Mouse (Mus musculus): ENCODE results near the gene Gm4792. TPM values are rescaled to one million over a fixed set of nuclear protein-coding genes. Genes with fewer than 3 reads are reported as not detected.
A peak's percentile ranks its signal among the peaks of the same experiment; 100 is the strongest.

Gm4792 gene
- polyA plus RNA-seq, 1 experiment from 2014 or later, result not detected

DNA sequence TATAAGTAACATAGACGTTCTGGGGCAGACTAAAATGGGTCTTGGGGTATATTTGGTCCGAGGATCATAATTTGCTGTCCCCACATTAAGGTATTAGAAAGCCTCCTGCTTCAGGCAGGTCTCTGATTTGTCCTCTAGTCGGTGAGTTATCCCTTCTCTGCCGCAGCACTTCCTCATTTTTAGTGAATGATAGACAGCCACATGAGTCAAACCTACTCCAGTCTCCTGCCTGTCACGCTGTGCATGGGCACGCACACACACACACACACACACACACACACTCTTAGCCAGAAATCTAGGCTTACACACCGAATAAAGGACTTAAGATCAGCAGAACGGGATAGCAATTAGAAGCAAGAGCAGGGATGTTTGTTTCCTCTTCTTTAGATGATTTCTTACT, 34.8 kb upstream of the Gm4792 start:
- no peak overlapping the region for H3K27ac ChIP-seq
- H3K36me3 ChIP-seq, result no peaks in the 10 kb centered on the region
- no peak overlapping the region for H3K4me2 ChIP-seq
- no peak overlapping the region for H3K9ac ChIP-seq
- no peaks in the 10 kb centered on the region for H3K27me3 ChIP-seq
- no peaks in the 10 kb centered on the region for H3K9me3 ChIP-seq
- WGBS, result 82% methylated on average over 8 of the region's 8 CpGs
- H3K4me1 ChIP-seq, result peaks cover 10% of the 10 kb centered on the region
- ATAC-seq (ENCODE audit: insufficient number of reproducible peaks, insufficient read depth, low FRiP score, low TSS enrichment, low read depth), result no peak
- no peak overlapping the region for H3K4me3 ChIP-seq

DNA sequence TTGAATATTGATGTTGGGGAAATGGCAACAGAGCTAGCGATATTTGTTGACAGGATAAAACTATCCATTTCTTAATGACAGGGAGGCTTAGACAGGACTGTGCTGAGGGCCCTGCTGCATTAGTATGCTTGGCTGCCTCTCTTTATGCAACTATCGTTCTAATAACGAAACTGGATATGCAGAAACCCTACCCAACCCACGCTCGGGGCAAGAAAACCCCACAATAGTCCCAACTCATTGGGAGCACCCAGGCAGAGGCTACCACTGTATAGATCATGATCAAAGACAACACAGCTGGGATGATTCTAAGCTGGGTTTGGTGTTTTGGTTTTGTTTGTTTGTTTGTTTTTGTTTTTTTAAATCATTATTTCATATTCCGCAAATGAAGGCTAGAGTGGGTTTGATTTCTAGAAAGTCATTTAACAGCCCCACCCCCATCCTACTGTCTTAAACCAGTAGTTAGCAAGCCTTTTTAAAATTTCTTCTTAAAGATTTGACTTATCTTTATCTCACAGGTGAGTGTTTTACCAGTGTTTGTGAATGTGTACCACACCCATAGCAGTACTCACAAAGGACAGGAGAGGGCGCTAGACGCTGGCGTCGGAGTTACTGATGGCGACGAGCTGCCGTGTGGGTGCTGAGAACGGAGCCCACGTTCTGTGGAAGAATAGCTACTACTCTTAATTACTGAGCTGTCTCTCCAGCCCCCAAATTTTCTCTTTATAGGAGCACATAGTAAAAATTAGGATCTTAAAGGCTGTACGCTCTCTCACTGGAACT, 34.0 kb upstream of the Gm4792 start:
- no peaks in the 10 kb centered on the region for H3K9me3 ChIP-seq
- H3K9ac ChIP-seq, result no peak overlapping the region
- ATAC-seq (ENCODE audit: insufficient number of reproducible peaks, insufficient read depth, low FRiP score, low TSS enrichment, low read depth), result no peak
- no peaks in the 10 kb centered on the region for H3K27me3 ChIP-seq
- H3K36me3 ChIP-seq, result no peaks in the 10 kb centered on the region
- no peak overlapping the region for H3K27ac ChIP-seq
- H3K4me2 ChIP-seq, result no peak overlapping the region
- H3K4me1 ChIP-seq, result peaks cover 10% of the 10 kb centered on the region
- 79% methylated on average over 16 of the region's 16 CpGs for WGBS
- no peak overlapping the region for H3K4me3 ChIP-seq

DNA sequence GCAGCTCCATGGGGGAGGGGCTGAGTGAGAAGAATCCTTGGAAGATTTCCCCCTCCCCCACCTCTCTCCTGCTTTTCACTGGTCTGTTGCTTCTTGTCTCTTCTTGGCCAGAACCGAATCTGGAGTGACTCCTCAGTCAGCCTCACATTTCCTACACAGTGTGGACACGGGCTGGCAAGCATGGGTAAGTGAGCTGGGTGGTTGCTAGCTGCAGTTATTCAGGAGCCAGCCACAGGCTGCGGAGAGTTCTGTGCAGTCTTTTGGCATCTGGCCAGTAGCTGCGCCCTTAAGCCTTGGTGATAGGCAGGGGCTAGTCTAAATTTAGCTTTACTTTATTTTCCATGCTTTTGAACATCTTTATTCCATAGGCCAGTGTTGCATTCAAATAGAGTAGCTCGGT, 31.5 kb upstream of the Gm4792 start:
- Histone ChIP-seq H3K36me3 (no peaks in the 10 kb centered on the region), H3K9ac (no peak overlapping the region), H3K4me1 (peaks cover 10% of the 10 kb centered on the region), H3K27me3 (no peaks in the 10 kb centered on the region), H3K4me2 (peak overlapping the region; percentile 14; the same call in 1 of the 2 replicates), H3K27ac (no peak overlapping the region), H3K9me3 (no peaks in the 10 kb centered on the region), H3K4me3 (no peak overlapping the region)
- ATAC-seq (ENCODE audit: insufficient number of reproducible peaks, insufficient read depth, low FRiP score, low TSS enrichment, low read depth), result peak; percentile 59; the same call in 1 of the 2 replicates
- WGBS, result 26% methylated on average over 5 of the region's 5 CpGs

DNA sequence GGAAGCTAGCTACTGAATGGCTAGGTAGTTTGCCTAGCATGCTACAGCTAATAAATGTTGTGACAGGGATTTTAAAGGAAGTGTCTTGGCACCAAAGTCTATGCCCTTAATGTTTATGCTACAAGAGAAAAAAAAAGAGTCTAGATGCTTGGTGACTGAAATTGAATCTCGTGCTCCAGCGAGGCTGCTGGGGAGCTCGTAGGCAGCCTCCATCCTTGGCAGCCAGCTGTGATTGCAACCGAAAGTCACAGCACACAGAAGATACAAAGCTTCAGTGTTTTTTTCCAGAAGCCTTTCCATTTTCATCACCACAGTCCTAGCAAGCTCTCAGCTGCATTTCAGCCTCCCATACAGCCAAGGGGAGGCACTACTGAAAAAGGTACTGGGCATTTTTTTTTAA, 20.1 kb upstream of the Gm4792 start:
- no peaks in the 10 kb centered on the region for H3K4me1 ChIP-seq
- no peaks in the 10 kb centered on the region for H3K36me3 ChIP-seq
- H3K27ac ChIP-seq, result no peak overlapping the region
- H3K4me2 ChIP-seq, result no peak overlapping the region
- H3K9me3 ChIP-seq, result no peaks in the 10 kb centered on the region
- no peak overlapping the region for H3K9ac ChIP-seq
- H3K27me3 ChIP-seq, result peaks cover 5% of the 10 kb centered on the region
- H3K4me3 ChIP-seq, result no peak overlapping the region
- no peak for ATAC-seq (ENCODE audit: insufficient number of reproducible peaks, insufficient read depth, low FRiP score, low TSS enrichment, low read depth)
- WGBS, result 32% methylated on average over 4 of the region's 4 CpGs

DNA sequence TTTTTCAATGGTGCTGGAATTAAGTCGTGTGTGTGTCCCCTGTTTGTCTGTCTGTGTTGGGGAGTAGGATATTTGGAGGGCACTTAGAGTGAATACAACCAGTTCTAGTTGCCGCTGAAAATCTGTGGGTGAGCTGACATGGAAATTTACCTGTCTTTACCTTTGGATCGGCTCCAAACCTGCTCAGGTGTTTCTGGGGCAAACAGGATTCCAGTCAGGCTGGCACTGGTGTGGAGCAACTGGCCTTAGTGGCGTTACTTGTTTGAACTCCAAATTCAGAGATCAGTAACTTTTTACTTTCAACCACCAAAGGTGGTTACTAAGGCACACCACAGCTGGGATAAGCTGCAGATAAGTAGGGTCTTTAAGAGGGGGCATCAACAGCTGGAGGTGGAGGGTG, 14.6 kb upstream of the Gm4792 start:
- no peak overlapping the region for H3K4me3 ChIP-seq
- H3K4me2 ChIP-seq, result no peak overlapping the region
- ATAC-seq (ENCODE audit: insufficient number of reproducible peaks, insufficient read depth, low FRiP score, low TSS enrichment, low read depth), result no peak
- H3K9me3 ChIP-seq, result no peaks in the 10 kb centered on the region; the same call in 1 of the 2 replicates
- H3K9ac ChIP-seq, result no peak overlapping the region
- WGBS, result 72% methylated on average over 4 of the region's 4 CpGs
- no peak overlapping the region for H3K27ac ChIP-seq
- no peaks in the 10 kb centered on the region for H3K36me3 ChIP-seq
- H3K4me1 ChIP-seq, result peaks cover 14% of the 10 kb centered on the region
- H3K27me3 ChIP-seq, result peaks cover 41% of the 10 kb centered on the region

DNA sequence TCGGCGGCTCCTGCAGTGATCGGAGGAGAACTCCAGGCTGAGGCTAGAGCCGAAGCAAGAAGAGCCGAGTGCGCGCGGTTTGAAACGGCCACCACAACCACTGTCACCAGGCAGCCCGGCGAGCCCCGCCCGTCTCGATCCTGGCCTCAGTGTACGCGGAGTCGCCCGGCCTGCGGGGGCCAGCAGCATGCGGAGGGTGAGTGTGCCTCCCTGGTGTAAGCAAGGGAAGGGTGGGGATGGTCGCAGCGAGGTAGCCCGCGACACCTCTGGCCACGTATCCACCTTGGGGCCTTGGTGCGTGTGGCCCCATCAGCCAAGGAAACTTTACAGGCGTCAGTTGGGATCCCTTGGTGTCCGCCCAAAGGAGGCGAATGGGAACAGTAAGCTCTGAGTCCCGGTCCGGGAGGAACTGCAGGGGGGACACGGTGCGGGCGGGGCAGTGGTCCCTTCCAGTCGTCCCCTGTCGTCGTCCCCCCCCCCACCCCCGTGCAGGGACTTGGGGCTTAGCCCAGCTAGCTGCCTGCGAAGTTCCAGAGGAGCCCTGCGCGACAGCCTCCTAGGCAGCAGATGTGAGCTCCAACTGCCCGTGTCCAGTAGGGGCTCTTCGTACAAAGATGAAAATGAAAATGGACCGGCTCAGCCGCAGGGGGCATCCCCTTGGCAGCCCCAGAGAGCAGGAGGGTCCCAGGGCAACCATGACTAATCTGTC, 13.7 kb upstream of the Gm4792 start:
- Histone ChIP-seq H3K27ac (no peak overlapping the region), H3K4me2 (peak overlapping the region; percentile 97), H3K27me3 (peaks cover 43% of the 10 kb centered on the region), H3K9ac (peak overlapping the region; percentile 69), H3K9me3 (no peaks in the 10 kb centered on the region; the same call in 1 of the 2 replicates), H3K4me1 (peaks cover 14% of the 10 kb centered on the region), H3K4me3 (peak overlapping the region; percentile 50), H3K36me3 (no peaks in the 10 kb centered on the region)
- ATAC-seq (ENCODE audit: insufficient number of reproducible peaks, insufficient read depth, low FRiP score, low TSS enrichment, low read depth), result no peak
- WGBS, result under 1% methylated on average over 45 of the region's 45 CpGs

DNA sequence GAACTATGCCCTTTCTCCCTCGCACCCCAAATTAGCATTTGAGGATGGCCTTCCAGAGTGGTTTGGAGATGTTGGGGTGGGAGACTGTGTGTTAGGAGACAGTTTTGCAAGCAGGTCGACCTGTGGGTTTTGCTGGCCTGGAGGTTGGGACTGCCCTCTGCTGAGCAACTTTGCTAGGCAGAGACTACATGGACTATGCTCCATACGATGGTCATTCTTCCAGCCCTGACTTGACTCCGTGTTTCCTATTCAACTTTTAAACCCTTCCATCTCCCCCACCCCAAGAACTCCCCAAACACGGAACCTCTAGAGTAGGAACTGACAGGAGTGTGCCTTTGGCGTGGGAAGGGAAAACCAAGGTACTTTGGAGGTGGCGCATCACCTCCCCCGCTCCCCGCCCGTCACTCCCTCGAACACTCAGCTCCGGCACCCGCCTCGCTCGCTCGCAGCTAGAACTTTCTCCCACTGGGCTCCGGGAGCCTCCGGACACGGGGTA, 13.1 kb upstream of the Gm4792 start, which contains the start of gene Tmcc3:
Tmcc3 (plus strand) TSS at position 439 of the 496 bp plus-strand sequence.
- WGBS, result 3% methylated on average over 19 of the region's 19 CpGs
- peak within 1 kb of the TSS; percentile 97 for H3K4me2 ChIP-seq
- H3K36me3 ChIP-seq, result no peaks in the 10 kb centered on the region
- H3K9me3 ChIP-seq, result no peaks in the 10 kb centered on the region; the same call in 1 of the 2 replicates
- peaks cover 43% of the 10 kb centered on the region for H3K27me3 ChIP-seq
- H3K4me1 ChIP-seq, result peaks cover 14% of the 10 kb centered on the region
- no peak for ATAC-seq (ENCODE audit: insufficient number of reproducible peaks, insufficient read depth, low FRiP score, low TSS enrichment, low read depth)
- peak within 1 kb of the TSS; percentile 69 for H3K9ac ChIP-seq
- peak within 1 kb of the TSS; percentile 50 for H3K4me3 ChIP-seq
- no peak within 1 kb of the TSS for H3K27ac ChIP-seq

DNA sequence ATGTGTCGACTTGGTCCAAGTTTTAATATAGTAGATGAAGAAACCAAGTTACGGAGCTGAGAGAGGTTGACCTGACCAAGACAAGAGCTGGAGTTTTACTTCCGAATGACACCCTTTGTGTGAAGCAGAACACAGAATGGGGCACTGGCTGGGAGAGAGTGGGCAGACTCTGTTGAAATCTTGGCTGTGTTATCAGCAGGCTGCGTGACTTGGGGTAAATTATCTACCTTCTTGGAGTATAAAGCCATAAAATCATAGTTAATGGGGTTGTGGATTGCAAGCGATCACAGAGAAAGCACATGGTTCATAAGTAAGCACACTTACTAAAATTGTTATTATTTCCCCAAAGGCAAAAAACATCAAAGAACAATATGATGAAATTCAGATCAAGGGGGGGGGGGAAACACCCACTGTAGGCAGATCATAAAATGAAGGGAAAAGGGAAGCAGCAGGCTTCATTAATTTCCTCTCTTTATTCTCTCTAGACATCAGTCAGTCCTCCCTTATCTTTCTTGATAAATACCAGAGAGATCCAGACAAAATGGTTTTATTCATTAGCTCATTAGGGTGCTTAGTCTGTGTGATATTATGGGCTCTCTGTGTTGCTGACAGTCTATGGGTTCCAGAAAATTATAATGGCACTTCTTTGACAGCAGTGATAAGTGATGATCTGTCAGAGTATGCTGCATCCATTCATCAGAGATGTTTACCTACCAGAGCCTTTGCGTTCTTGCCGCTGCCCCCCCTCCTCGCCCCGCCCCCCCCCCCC, 12.2 kb upstream of the Gm4792 start:
- Histone ChIP-seq H3K9me3 (no peaks in the 10 kb centered on the region; the same call in 1 of the 2 replicates), H3K36me3 (no peaks in the 10 kb centered on the region), H3K4me2 (no peak overlapping the region), H3K9ac (no peak overlapping the region), H3K4me3 (no peak overlapping the region), H3K4me1 (peaks cover 14% of the 10 kb centered on the region), H3K27me3 (peaks cover 43% of the 10 kb centered on the region), H3K27ac (no peak overlapping the region)
- 67% methylated on average over 7 of the region's 9 CpGs for WGBS
- no peak for ATAC-seq (ENCODE audit: insufficient number of reproducible peaks, insufficient read depth, low FRiP score, low TSS enrichment, low read depth)

DNA sequence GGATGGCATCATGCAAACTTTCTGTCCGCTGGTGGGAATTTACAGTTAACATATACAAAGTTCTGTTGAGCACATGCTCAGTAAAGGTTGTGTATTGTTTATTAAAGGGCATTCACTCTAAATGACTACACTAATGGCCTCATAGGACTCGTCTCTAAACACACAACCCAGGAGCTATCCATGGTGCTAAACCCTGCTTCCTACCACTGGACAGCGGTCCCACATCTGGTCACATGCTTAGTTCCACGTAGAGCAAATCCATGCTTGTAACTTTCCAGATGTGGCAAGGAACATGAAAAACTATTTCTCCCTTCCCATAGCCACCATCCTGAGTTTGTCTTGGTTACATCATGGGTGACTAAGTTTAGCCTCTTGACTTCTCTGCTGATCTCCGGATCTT, 7.0 kb upstream of the Gm4792 start:
- Histone ChIP-seq H3K4me3 (no peak overlapping the region), H3K4me1 (no peaks in the 10 kb centered on the region), H3K36me3 (no peaks in the 10 kb centered on the region), H3K4me2 (no peak overlapping the region), H3K9ac (no peak overlapping the region), H3K9me3 (no peaks in the 10 kb centered on the region; the same call in 1 of the 2 replicates), H3K27me3 (peaks cover 10% of the 10 kb centered on the region), H3K27ac (no peak overlapping the region)
- WGBS, result 55% methylated on average over 5 of the region's 5 CpGs
- no peak for ATAC-seq (ENCODE audit: insufficient number of reproducible peaks, insufficient read depth, low FRiP score, low TSS enrichment, low read depth)

DNA sequence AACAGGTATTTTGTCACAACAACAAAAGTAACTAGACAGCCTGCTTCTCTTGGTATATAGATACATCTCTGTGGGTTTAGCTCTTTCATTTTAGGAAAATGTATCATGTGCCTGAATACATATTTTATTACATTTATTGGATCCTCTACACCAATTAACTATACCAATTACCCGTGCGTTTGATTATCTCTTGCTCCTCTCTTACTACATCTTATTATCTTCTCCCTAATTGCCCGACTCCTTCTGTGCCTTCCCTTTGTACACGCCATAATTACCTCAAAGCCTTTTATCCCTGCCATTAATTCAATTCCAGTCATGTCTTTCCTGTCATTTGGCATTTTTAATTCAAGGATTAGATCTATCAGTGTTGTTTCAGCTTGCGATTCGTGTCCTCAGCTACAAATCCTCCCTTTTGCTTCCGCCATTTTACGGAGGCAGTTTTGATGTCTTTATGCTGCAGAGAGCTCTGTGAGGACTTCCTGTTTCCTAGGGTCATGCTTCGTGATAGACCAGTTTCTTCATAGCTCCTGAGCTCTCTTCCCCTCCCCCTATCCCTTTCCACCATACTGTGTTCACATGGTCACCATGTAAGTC, 5.7 kb upstream of the Gm4792 start:
- H3K36me3 ChIP-seq, result no peaks in the 10 kb centered on the region
- H3K4me1 ChIP-seq, result no peaks in the 10 kb centered on the region
- H3K9me3 ChIP-seq, result no peaks in the 10 kb centered on the region; the same call in 1 of the 2 replicates
- WGBS, result 77% methylated on average over 9 of the region's 9 CpGs
- ATAC-seq (ENCODE audit: insufficient number of reproducible peaks, insufficient read depth, low FRiP score, low TSS enrichment, low read depth), result no peak
- H3K27ac ChIP-seq, result no peak overlapping the region
- H3K9ac ChIP-seq, result no peak overlapping the region
- H3K27me3 ChIP-seq, result peaks cover 3% of the 10 kb centered on the region; the same call in 1 of the 2 replicates
- no peak overlapping the region for H3K4me2 ChIP-seq
- H3K4me3 ChIP-seq, result no peak overlapping the region

DNA sequence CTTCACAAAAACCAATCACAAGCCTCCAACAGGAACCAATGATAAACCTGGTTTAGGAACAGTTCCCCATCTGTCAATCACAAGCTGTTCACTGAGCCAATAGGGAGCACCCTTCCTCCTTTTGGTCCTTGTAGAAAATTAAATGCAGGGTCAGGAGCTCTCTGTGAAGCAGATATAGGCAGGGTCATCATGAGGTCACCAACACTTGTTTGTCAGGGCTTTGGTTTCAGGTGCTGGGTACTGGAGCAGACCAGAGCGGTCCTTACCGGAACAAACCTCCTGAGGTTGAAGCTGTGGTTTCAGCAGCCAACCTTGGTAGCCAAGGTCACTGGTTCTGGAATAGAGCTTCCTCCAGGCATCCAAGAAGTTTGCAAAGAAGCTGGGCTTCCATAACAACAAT, 798 bp upstream of the Gm4792 start:
- no peaks in the 10 kb centered on the region for H3K36me3 ChIP-seq
- H3K9me3 ChIP-seq, result no peaks in the 10 kb centered on the region
- no peak overlapping the region for H3K27ac ChIP-seq
- H3K9ac ChIP-seq, result no peak overlapping the region
- 91% methylated on average over 2 of the region's 2 CpGs for whole genome bisulfite sequencing
- no peaks in the 10 kb centered on the region for H3K27me3 ChIP-seq
- no peak overlapping the region for H3K4me2 ChIP-seq
- H3K4me1 ChIP-seq, result peaks cover 6% of the 10 kb centered on the region; the same call in 1 of the 2 replicates
- H3K4me3 ChIP-seq, result no peak overlapping the region
- no peak for ATAC-seq (ENCODE audit: insufficient number of reproducible peaks, insufficient read depth, low FRiP score, low TSS enrichment, low read depth)
